ENCODE assay signal across 9 mouse cellular contexts in the genomic region with DNA sequence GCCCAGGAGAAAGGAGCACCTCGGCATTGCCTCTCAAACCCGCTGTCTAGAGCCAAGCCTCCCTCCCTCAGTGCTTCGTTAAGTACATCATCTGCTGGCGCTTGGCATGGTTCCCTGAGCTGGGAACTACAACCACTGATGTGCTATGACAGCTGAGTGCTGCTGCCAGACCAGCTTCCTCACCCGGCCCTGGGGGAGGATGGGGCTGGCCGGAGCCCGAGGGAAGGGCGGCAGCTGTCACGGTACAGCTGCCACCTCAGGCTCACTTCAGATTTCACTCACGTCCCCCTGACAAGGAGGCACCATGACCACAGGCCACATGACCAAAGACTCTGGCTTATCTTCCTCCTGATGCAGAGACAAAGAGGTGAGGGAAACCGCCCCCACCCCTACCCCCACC. TPM values are rescaled to one million over a fixed set of nuclear protein-coding genes. Genes with fewer than 3 reads are reported as not detected.
DNase-seq lines count a peak whose midpoint lies in the region; ATAC-seq lines count a peak whose summit lies in the region.
"Had no signal": no experiment of that assay in that cellular context is flagged by ENCODE, and none has a peak within 500 bp of the region (broad histone marks: within the 10 kb centered on the region; RNA-seq: fewer than 3 reads in every experiment).

No protein-coding gene starts in this region.

- no peaks in the 10 kb centered on the region for H3K27me3 ChIP-seq in embryonic facial prominence, embryonic 13.5 days
- H3K27me3 ChIP-seq in midbrain, embryonic 16.5 days (ENCODE audit: control insufficient read depth, insufficient read depth, low read depth, low read length), result no peaks in the 10 kb centered on the region
- H3K27me3 ChIP-seq: liver, embryonic 13.5 days had no signal

- H3K4me3 ChIP-seq in embryonic facial prominence, embryonic 13.5 days, result no peak overlapping the region
- H3K4me3 ChIP-seq in midbrain, embryonic 16.5 days (ENCODE audit: low read depth, low read length), result no peak overlapping the region
- H3K4me3 ChIP-seq: liver, embryonic 13.5 days had no signal

- peak overlapping the region; percentile 24 for H3K4me2 ChIP-seq in embryonic facial prominence, embryonic 13.5 days
- no peak overlapping the region for H3K4me2 ChIP-seq in midbrain, embryonic 16.5 days (ENCODE audit: low read length)
- H3K4me2 ChIP-seq: liver, embryonic 13.5 days had no signal

- DNase-seq in spleen, adult 18-20 months, result peak; percentile 35 to 47
- no peak for DNase-seq in spleen, adult 12 weeks (ENCODE audit: low spot score)
- DNase-seq in heart, adult 8-10 months (ENCODE audit: low spot score), result peak; percentile 87
- peak; percentile 76 for DNase-seq in kidney, adult 18-20 months
- peak; percentile 97 for DNase-seq in left cerebral cortex, postnatal 4 days
- DNase-seq: liver, embryonic 13.5 days had no signal

- H3K27ac ChIP-seq in embryonic facial prominence, embryonic 13.5 days, result peak overlapping the region; percentile 51
- no peak overlapping the region for H3K27ac ChIP-seq in midbrain, embryonic 16.5 days (ENCODE audit: low read length)

- intact Hi-C loops in left cerebral cortex, postnatal 4 days (cut with DNase I), result no loop called here

- H3K36me3 ChIP-seq in embryonic facial prominence, embryonic 13.5 days, result 0 out of 2 replicates have a peak, but pooled peaks cover 4% of the 10 kb centered on the region
- no peaks in the 10 kb centered on the region for H3K36me3 ChIP-seq in midbrain, embryonic 16.5 days (ENCODE audit: control insufficient read depth, insufficient read depth, low read length)

- H3K9ac ChIP-seq in embryonic facial prominence, embryonic 13.5 days, result 0 out of 2 replicates have a peak overlapping the region, but pooled peaks have one; percentile 11
- no peak overlapping the region for H3K9ac ChIP-seq in midbrain, embryonic 16.5 days (ENCODE audit: low read depth, low read length)
- H3K9ac ChIP-seq: liver, embryonic 13.5 days had no signal

- peaks cover 65% of the 10 kb centered on the region for H3K4me1 ChIP-seq in embryonic facial prominence, embryonic 13.5 days
- H3K4me1 ChIP-seq in midbrain, embryonic 16.5 days (ENCODE audit: control insufficient read depth, insufficient read depth, low read length), result peaks cover 16% of the 10 kb centered on the region

- H3K9me3 ChIP-seq in embryonic facial prominence, embryonic 13.5 days, result peaks cover 4% of the 10 kb centered on the region
- no peaks in the 10 kb centered on the region; the same call in 1 of the 2 replicates for H3K9me3 ChIP-seq in midbrain, embryonic 16.5 days (replicated peaks; ENCODE audit: control insufficient read depth, low read length, poor library complexity, severe bottlenecking)
- H3K9me3 ChIP-seq: liver, embryonic 13.5 days had no signal

- 17% methylated on average over 11 of the region's 11 CpGs for WGBS in embryonic facial prominence, embryonic 13.5 days
- WGBS in midbrain, embryonic 16.5 days, result 14% methylated on average over 11 of the region's 11 CpGs

- peak; percentile 35; the same call in 1 of the 2 replicates for ATAC-seq in embryonic facial prominence, embryonic 13.5 days (ENCODE audit: insufficient number of reproducible peaks, insufficient read depth, low FRiP score, low TSS enrichment, low read depth)
- peak; percentile 66 for ATAC-seq in midbrain, embryonic 16.5 days
- ATAC-seq in erythroblast, adult 5-6 weeks (replicated peaks; ENCODE audit: low FRiP score, poor library complexity, severe bottlenecking), result no peak

RNA-seq across cellular contexts. Expression of gene Shb, which starts 59.1 kb away (rescaled TPM):
- 3.8 and 4.2 TPM in 2 replicates for polyA plus RNA-seq in embryonic facial prominence, embryonic 13.5 days (2015; fragmentation: Nextera tagmentation; extraction: Ambion mirVana)
- 10 to 100 TPM; 23.7 to 44.2 (median 32.3) TPM for total RNA-seq in heart, adult 8-10 months (2022)
- 10 to 100 TPM; 23.0 to 25.6 TPM for total RNA-seq in left cerebral cortex, postnatal 4 days (2021)
- polyA plus RNA-seq in midbrain, embryonic 16.5 days (2015; fragmentation: Nextera tagmentation; extraction: Ambion mirVana), result 3.5 and 4.2 TPM in 2 replicates
- not detected in 2 replicates for total RNA-seq in erythroblast, adult 5-6 weeks (2015; ENCODE audit: low replicate concordance)
- 0.68 and 0.84 TPM in 2 replicates for total RNA-seq in erythroblast, adult 5-6 weeks (2017; ENCODE audit: low replicate concordance)

Comparison
In these comparisons a context has a peak if more than half of its experiments do, and no peak if none do; other contexts are left out.
1. RNA of gene Shb, which starts 59.1 kb away (total RNA-seq): 23.7 to 44.2 TPM in heart, adult 8-10 months and 23.0 to 25.6 TPM in left cerebral cortex, postnatal 4 days; 0.68 to 0.84 TPM in erythroblast, adult 5-6 weeks; every median in the first group is over 10 times any median in the second.